Mouse (Mus musculus) erythroblast, embryonic 14.5 days (primary cell): ENCODE measurements around the gene St6galnac5.

Source experiments
- GATA1 ChIP-seq: IDR thresholded peaks from 2 replicates; pipeline ENCODE4 v1.6.1; 2012; ENCODE audit warnings: low read length, inconsistent platforms, mixed read lengths
- TAL1 ChIP-seq: IDR thresholded peaks from 3 replicates; pipeline ENCODE4 v1.6.1; 2012; ENCODE audit warnings: low read length, inconsistent platforms, mixed read lengths

- TF ChIP-seq GATA1 (no peak), TAL1 (no peak)
These were observed 144.1 kb downstream of the St6galnac5 start for GRCm38 (mm10) chr3:152837938-152838337.
